Mouse (Mus musculus) embryo, embryonic 10.5 days (tissue): ENCODE results near the gene Olfr996.
"Not testable (repeated sequence)": the region's sequence is repeated elsewhere in the genome, so short reads cannot be mapped to it uniquely, and the experiment has no call there.

Experiments used
- DNase-seq: peaks from one replicate; pipeline ENCODE4 v3.0.0-alpha.2; 2015; ENCODE audit warnings: low spot score

The Olfr996 gene

GRCm38 (mm10) chr2:85578915-85579314, at the start of gene Olfr996:
TSS of gene Olfr996 (plus strand) at chr2:85579215.
- no peak for DNase-seq

GRCm38 (mm10) chr2:85532082-85532778, 46.8 kb upstream of the Olfr996 start:
- no peak for DNase-seq

GRCm38 (mm10) chr2:85533934-85534333, 45.1 kb upstream of the Olfr996 start:
- no peak for DNase-seq

GRCm38 (mm10) chr2:85554806-85555205, 24.2 kb upstream of the Olfr996 start:
- DNase-seq: no peak

- DNase-seq: no peak
These were observed 18.8 kb upstream of the Olfr996 start for GRCm38 (mm10) chr2:85560226-85560625.

GRCm38 (mm10) chr2:85561187-85561586, 17.8 kb upstream of the Olfr996 start:
- peak; percentile 75 for DNase-seq

GRCm38 (mm10) chr2:85588648-85589047, 9.6 kb downstream of the Olfr996 start, which contains the start of gene Olfr998:
TSS of gene Olfr998 (plus strand) at chr2:85588948.
- DNase-seq: not testable (repeated sequence)

GRCm38 (mm10) chr2:85611803-85612202, 32.8 kb downstream of the Olfr996 start, which contains the start of gene Olfr1000:
TSS of gene Olfr1000 (minus strand) at chr2:85611903.
- DNase-seq: no peak
